Mouse (Mus musculus): ENCODE data around the gene Hes6.

Hes6 gene

DNA sequence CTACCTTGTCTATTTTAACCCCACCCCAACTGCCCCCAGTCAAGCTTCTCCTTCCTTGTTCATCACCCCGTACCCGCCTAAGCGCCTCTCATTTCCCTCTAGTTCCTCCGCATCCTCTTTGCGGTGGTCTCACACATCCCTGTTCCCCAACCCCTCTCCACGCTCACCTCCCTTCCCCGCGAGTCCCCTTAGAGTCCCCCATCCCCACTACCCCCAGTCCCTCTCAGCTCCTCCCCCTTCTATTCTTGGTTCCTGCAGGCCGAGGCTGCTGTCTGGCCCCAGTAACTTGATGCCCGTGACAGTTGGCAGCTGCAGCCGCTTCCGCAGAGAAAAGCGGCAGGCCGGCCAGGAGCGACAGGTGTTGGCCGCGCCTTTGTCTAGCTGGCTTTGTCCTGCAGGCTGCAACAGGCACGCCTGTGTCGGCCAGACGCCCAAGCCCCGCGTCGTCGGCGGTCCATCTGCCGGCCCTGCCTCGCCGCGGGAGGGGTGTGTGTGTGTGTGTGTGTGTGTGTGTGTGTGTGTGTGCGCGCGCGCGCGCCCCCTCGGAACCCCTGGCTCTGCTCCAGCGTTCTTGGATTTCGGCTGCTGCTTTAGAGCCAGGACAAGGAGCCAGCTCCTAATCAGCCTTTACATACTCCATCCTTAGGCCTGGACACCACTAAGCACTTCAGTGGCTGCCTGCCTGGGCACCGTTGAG is at the start of gene Hes6:
Gene Hes6, minus strand, starts transcription at position 141 of the 697 bp plus-strand sequence.
- DNase-seq = peak; percentile 36 to 53

DNA sequence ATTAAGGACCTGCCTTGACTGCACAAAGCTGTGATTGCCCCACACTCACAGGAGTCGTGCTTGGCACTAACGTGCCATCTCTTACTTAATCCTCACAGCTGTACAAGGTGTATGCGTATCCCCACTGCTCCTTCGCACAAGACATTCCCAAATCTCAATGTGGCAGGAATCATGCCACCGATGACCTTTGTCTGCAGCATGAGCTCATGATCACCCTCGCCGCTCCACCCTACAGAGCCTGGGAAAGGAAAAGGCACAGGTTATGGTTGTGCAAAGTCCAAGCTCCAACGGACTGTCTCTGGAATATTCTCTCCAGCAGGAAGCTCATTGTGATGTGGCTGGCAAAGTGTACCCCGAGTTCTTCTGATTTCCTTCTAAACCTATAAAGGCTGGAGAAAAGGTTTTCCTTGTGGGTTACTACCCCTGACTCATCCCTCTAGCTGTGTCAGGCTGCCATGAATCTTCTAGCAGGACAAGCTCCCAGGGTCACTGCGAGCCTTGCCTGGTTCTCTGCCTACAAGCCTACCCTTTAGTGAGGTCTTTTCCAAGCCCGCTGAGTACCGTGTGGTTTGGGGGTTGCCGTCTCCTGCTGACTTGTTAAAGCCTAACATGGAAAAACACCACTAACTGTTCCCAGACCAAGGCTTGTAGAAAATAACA is 49.6 kb upstream of the Hes6 start:
- DNase-seq = no peak

DNA sequence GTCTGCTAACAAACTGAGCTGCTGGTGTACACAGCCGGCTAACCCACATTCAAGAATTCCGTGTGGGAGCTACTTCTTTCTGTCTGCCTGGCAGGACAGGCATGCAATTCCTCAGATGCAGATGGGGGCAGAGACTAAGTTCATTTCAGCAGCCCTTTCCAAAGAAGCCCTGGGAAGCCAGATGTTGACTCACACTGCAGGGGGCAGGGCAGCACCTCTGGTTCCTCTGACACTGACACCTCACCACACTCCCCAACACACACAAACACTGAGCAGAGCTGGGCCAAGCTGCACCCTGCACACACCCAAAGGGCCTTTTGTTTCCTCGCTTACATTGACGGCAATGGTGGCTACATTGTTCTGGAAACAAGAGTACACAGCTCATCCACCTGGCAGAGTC is 46.7 kb upstream of the Hes6 start:
- DNase-seq = no peak

- no peak for DNase-seq
Observed at GRCm38 (mm10) chr1:91460069-91460468, 46.2 kb upstream of the Hes6 start.

GRCm38 (mm10) chr1:91459059-91459809 is 45.4 kb upstream of the Hes6 start, which contains the start of gene Per2:
Gene Per2 (minus strand): TSS chr1:91459324.
- peak; percentile 98 to 99 for DNase-seq

DNA sequence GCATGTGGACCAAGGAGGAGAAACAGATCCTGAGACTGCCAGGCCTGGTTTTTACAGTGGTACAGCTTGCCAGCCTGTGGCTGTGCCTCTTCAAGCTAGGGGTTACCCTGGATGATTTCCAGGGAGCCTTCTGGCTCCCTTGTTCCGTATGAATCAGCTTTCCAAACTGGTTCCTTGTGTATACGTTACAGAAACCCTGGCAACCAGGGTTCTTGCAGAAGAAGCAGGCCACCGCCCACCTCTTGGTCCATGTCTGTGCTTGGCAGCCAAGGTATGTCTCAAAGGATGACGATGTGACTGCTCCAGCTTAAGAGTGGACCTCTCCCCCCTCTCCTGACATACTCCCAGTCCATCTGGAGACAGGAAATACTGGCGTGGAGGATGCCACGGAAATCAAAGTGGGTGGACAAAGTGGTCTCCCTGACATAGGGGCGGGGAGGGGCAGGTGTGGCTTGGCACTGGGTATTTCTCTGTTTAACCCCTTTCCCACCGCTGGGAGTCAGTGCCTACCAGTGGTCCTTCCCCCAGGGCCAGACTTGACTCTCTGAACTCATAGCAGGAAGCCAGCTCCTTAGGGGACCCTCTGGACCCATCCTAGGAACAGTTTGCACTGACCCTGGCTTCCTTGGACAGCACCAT is 44.5 kb upstream of the Hes6 start:
- peak in 1 of 2 experiments; percentile 21 for DNase-seq

DNA sequence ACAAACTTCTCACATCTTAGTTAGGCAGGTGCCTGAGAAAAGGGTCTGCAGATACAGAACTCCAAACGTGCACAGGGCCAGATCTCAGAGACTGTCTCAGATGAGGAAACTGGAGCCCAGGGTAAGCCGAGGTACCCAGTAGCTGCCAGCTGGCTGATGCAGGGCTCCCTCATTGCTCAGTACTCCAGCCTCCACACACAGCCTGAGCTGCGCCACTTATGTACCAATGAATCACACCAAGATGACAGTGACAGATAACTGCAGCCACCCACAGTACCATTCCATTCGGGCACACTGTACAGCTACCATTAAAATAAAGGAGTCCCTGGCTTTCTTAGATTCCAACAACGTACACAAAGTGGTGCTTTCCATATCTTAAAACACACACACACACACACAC is 43.9 kb upstream of the Hes6 start:
- DNase-seq = no peak

DNA sequence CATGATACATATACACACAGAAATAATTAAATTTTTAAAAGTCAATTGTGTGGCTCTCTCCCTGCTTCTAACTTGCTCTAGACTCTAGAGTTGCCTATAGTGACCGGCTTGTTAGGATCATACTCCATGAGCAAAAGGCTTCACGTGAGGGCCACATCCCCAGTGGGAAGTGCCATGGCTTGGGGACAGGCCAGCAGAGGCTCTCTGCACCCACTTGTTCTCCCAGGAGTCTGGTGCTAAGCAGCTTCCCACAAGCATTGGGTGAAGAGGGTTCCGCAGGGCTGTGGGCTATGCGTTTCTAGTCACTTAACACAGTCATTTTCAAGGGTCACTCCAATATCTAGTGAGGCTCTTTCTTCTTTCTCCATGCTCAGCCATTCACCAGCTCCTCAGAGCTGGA is 43.3 kb upstream of the Hes6 start:
- DNase-seq = no peak

DNA sequence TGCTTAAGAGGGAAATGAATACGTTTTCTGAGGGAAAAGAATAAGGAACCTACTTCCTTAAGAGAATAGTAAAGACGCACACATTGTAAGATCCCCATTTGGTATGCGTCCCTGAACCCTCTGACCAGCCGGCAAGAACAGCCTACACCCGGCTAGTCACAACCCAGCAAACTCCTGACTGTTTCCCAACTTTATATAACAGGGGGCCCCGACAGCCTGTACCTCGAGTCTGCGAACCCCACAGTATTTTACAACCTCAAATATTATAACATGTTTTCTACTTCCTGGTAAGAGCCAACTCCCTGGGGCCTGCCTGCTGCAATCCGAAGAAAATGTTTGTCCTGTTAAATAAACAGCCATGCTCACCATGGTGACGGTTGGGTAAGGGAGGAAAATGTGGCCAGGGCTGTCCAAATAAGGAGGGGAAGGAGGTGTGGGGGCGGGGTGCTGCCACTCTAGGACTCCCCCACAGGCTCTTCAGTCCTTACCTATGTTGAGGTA is 42.5 kb upstream of the Hes6 start:
- DNase-seq = no peak

GRCm38 (mm10) chr1:91455661-91456161 is 41.9 kb upstream of the Hes6 start:
- DNase-seq = peak; percentile 26 to 27

GRCm38 (mm10) chr1:91454927-91455326 is 41.1 kb upstream of the Hes6 start:
- DNase-seq = no peak

DNA sequence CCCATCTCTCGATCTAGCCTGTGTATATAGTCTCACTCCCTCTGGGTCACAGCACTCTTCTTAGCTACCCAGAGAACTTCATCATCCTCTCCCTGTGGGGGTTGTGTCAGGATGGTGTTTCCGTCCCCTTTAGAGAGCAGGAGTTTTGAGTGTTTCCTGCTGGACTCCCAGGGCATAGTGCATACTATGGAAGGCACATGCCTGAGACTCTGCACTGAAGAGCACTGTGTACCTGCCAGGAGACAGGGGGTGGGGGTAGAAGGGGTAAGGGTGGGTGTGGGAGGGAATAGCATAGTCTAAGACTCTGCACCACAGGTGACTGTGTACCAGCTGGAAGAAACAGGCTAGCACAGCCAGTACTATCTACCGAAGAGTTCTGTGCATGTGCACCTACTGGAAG is 40.5 kb upstream of the Hes6 start:
- no peak for DNase-seq

DNA sequence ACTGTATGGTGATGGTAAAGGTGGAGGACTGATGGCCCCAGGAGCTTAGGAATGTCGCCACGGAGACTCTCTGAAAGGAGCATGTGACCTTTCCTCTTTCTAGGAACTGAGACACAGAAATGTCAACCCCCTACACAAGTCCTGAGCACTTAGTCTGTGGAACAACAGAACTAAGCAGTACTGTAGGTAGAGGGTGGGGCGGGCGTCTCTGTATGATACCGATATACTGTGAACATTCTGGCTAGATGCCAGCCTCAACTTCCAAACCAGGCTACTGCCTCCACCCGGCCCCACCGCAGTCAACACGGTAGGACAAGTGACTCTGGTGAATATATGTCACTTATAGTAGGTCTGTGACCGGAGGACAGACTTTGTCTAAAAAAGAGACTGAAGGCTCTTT is 40.1 kb upstream of the Hes6 start:
- DNase-seq = no peak

DNA sequence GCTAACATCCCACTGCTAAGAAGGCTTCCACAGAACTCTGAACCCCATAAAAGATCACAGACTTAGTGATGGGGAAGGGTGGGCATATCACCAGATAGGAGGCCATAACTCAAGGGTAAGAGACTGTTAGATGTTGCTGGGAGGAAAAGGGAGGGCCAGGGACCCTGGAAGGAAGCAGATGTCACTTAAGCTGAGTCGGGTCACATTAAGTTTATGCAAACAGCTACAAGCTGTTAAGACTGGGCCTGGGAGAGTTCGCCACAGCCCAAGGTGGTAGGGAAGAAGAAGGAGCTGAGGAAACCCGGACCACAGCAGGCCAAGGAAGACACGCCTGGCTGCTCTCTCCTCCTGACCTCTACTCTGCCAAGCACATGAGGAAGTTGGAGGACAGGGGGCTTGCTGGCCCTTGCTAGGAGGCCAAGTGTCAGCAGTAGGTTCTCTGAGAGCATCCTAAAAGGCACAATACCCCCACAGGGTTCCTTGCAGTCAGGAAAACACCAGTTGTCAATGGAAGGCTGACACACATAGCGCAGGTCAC is 37.8 kb upstream of the Hes6 start:
- no peak for DNase-seq

DNA sequence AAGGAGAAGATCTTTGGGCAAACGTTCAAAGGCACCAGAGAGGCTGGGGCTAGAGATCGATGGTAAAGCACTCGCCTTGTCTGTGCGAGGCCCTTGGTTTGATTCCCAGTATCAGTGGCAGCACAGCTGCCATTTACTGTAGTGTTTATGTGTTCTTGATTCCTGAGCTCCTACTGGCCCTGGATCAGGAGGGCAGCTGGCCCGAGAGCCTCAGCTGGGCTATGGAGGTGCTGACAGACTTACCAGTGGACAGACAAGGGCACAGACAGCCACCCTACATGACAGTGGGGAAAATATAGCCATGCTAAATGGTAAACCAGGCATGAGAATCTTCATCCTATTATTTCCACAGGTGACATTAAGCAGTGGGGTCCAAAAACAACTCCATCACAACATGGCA is 37.0 kb upstream of the Hes6 start:
- DNase-seq = no peak

DNA sequence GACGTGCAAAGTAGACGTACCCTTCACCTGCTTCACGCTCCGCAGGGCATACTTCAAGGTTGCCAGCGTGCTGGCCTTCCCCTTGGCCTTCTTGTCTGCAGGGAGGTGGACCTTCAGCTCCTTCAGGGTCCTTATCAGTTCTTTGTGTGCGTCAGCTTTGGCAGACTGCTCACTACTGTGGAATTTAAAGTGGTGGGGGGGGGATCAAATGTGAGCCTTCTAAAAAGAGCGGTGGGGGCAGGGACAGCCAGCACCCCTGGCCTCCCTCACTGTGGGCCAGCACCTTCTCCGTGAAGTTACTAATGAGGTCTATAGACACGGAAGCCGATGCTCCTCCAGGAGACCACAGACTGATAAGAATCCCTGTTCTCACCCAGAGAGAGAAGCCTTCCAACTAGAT is 34.9 kb upstream of the Hes6 start:
- DNase-seq = no peak

- DNase-seq = no peak
Observed at GRCm38 (mm10) chr1:91446511-91446910, 32.7 kb upstream of the Hes6 start.

GRCm38 (mm10) chr1:91446060-91446459 is 32.2 kb upstream of the Hes6 start:
- no peak for DNase-seq

DNA sequence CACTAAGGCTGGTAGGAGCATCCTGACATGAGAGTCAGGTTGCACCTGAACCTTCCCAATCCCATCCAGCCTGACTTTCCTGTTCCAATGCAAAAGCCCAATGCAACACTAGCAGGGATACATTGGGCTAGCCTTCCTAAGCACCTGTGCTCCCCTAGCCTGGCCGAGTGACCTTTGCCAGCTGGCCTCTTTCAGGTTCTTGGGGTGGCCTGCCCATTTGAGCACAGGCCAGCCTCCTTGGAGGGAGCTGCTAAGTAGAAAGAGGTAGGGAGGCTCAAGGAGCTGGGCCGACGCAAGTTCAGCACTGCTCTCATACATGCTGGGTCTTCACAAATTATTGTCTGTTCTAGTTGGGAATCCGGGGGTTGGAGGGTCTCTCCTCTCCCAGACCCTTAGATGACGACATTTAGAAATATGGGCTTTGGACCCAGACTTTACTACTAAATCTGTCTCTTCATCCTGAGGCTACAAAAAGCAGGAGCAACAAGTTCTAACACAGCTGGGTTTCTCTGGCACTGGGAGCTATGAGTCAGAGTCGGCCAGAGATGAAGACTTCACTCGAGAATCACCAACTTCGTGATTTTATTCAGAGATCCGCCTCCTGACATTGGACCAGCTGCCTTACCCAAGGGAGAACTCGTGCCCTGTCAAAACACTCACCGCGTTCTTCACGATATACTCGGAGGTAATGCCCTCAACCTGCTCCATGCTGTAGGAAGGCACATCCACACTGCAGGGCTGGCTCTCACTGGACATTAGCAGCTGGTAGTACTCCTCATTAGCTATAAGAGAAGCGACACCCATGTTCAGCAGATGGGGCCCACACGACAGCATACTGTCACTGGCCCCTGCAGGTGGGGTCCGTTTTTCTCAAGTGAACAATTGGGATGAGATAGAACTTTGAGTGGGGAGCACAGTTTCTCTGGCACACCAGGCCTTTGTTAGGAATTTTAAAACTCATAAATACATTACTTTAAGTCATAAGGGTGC is 31.3 kb upstream of the Hes6 start:
- DNase-seq = no peak

DNA sequence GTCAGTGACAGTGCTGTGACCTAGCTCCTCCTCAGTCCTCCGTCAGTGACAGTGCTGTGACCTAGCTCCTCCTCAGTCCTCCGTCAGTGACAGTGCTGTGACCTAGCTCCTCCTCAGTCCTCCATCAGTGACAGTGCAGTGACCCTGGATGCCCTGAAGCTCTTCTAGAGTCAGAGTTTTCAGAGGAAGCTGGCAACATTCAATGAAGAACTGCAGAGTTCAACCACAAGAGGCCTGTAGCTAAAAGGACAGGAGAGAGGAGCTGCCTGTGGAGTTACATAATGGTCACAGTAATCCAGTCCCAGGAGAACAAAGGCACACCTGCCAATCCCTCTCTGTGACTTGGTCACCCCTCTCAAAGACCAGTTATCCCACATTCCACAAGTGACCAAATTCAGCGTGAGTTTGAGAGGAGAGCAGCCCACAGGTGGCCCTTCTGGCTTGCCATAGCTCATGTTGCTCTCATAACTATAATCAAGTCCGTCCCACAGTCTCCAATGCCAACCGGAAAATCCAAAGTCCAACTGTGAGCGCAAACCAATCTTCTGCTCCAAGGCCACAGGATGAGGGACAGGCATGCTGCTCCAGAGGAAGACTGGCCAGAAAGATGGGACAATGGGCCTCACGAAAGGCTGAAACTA is 28.6 kb upstream of the Hes6 start:
- DNase-seq = no peak

DNA sequence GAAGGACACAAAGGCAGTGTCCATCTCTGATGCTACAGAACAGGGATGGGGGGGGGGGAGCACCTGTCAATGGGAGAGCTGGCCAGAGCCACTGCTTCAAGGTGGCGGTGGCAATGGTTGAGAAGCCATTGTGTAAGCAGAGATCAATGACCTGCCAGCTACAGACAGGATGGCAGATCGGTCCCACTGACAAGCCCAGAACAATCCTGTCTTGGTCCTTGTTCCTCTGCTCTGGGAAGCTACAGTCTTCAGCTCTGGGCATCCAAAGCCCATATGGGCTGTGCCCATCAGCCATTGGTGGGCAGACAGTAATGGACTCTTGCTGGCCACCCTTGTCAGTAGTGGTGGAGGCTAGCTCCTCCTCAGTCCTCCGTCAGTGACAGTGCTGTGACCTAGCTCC is 28.0 kb upstream of the Hes6 start:
- DNase-seq = no peak
